Mouse (Mus musculus): ENCODE data around the gene D330020A13Rik.

The D330020A13Rik gene

DNA sequence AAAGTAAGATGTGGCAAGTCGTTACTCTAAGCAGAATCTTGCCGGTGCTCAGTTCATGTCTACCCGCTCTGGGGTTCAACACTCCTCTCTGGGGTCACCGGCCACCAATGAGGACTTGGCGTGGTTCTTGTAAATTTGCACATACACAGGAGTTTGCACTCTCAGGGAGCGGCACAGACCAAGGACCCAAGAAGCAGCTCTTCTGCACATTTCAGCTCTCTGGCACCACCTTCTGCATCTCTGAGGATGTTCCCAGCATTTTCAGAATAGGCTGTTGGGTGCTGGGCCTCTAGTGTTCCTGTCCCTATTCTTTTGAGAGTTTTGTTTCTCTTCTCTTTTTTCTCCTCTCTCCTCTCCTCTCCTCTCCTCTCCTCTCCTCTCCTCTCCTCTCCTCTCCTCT is 7.0 kb downstream of the D330020A13Rik start:
- DNase-seq (ENCODE audit: low read depth, low spot score) = no peak

DNA sequence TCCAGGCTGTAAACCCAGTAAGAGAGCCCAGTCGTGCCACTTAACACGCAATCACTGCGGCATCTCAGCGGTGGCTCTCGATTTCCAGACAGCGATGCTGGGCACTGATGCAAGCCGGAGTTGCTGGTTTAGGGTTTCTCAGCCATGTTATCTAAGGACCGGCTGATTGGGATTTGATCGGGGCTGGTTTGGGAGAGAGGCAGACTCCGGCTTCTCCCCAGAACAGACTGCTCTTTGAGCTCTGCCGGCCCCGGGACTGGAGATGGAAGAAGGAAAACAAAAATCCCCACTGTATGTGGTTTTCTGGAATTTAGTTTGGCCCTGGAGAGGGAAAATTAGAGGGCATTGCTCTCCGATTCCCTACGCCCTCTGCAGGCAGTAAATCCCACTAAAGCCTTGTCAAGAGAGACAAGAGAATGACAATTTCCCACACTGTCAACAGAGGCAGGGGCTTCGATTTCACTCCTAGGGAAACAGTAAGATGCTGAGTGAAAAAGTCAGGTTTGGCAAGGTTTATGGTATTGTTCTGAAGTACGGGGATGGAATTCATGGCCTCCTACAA is 8.7 kb downstream of the D330020A13Rik start:
- no peak for DNase-seq (ENCODE audit: low read depth, low spot score)

DNA sequence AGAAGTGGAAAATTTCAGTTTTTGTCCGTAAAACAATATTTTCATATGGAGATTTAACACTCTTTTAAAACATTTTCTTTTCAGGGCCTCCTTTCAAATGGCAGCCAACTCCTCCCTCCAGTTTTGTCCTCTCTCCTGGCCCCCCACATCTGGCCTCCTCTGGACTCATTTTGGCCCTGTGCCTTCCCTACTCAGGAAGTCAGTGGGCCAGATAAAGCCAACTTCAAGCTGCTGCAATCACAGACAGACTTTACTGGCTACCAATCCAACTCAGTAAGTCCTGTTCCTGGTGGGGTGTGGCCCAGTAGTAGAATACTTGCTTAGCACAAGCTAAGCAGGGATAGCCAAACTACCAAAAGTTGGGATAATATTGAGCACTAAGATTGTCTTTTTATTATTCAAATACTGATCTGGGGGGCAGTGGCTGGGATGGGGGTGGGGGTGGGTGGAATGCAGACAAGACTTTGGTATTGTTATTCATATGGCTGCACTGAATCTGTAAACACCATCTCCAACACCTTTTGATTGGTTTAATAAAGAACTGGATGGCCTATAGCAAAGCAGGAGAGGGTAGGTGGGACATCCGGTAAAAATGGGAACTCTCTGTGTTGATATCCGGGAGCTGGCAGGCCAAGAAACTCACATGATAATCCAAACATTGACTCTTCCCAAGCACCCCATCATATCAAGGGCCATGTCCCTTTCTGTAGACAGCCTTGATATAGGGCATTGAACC is 12.9 kb downstream of the D330020A13Rik start:
- DNase-seq (ENCODE audit: low read depth, low spot score) = no peak

DNA sequence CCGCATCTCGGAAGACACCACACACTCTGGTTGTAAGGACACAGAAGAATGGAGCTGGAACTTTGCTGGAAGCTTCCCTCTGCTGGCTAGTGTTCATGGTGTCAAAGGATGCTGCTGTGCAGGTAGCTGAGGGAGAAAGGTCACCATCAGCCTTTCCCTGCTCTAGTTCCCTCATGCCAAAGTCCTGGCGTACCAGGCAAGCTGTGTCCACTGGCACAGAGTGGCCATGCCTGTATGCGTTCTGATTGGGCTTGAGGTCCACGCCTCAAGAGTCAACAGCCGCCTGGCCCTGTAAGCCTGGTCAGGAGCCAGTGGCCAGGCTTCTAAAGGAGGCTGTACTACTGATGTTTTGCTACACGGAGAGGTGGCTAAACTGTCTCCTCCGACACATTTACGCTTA is 15.2 kb downstream of the D330020A13Rik start:
- no peak for DNase-seq (ENCODE audit: low read depth, low spot score)

DNA sequence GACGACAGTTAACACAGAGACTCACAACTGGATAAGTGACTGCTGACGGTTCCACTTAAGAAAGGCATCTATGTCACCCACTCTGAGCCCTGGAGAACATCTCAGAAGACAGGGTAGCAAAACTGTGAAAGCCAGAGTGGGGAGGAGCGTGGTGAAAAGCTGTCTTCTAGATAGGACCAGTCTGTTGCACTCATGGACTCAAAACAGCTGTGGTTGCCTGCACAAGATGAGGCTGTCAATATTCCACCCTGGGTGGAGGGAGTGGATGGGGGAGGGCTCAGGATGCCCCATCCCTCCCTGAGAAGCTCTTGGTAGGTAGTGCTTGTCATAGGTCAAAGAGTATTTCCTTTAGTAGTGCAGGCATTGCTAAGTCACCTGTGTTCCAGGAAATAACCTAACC is 15.6 kb downstream of the D330020A13Rik start:
- no peak for DNase-seq (ENCODE audit: low read depth, low spot score)

DNA sequence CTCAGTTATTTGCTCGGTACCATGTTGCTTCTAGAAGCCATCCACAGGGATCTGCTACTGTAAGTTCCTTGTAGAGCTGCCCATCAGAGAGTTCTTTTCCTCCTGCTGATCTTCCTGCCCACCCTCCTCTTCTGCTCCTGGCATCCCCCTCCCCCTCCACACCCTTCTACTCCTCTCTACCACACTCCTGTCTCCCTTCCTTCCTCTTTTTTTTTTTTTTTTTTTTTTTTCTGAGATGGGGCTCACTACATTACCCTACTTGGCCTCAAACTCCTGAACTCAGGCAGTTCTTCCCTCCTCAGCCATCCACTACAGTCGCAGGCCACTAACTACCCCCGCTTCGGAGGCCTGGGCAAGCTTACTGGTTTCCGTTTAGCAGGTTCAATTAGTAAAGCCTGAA is 18.3 kb downstream of the D330020A13Rik start:
- no peak for DNase-seq (ENCODE audit: low read depth, low spot score)

DNA sequence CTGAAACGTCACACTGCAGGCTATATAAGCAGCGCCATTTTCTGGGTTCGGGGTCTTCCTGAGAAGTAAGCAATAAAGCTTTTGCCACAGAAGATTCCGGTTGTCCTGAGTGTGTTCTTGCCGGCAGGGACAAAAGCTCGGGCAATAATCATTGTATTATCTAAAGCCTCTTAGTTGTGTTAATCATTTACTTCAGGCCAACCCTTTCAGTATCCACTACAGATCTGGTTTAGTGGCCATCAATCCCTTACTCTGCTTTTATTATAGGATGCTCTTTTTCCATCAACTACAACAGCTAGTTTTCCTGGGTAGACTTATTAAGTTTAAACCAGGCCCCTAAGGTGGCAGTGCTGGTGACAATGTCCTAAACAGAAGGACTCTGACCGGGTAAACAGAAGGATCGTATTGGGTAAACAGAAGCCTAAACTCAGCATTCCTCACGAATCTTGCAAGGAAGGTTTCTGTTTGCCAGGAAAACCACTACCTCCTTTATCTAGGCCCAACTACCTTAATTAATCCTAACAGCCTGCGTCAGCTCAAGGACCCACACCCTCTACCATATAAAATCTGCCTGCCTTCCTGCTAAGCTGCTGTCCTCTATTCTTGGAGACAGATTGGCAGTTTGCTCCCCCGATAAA is 24.3 kb downstream of the D330020A13Rik start:
- DNase-seq (ENCODE audit: low read depth, low spot score) = no peak

DNA sequence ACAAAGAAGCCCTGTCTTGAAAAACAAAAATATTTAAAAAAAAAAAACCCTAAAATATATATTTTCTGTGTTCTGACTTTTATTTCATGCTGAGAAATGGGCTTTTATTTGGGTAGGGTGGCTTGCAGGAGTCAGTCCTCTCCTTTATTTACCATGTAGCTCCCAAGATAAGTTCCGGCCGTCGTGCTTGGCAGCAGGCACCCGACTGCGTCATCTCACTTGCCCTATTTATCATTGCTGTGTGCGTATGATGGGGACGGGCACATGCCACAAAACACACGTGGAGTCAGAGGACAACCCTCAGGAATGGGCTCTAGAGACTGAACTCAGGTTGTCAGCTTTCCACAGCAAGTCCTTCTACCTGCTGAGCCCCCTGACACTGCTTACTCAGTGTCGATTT is 25.0 kb downstream of the D330020A13Rik start:
- no peak for DNase-seq (ENCODE audit: low read depth, low spot score)

DNA sequence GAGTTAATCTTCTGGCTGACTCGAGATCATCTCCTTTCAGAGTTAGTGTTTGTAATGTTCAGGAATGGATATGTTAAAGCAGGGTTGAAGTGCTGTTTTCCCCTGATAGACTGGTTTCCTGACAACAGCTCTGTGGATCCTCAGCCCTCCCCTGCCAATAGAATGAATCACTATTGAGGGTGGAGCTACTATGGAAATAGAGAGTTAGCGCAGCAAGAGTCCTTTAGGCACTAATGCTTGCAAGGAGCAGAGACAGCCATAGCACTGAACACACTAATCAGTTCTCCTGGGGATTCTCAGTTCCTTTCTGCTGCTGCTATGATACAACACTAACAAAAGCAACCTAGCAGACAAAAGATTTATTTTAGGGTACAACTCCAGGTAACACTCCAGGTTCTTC is 26.2 kb downstream of the D330020A13Rik start:
- DNase-seq (ENCODE audit: low read depth, low spot score) = no peak

DNA sequence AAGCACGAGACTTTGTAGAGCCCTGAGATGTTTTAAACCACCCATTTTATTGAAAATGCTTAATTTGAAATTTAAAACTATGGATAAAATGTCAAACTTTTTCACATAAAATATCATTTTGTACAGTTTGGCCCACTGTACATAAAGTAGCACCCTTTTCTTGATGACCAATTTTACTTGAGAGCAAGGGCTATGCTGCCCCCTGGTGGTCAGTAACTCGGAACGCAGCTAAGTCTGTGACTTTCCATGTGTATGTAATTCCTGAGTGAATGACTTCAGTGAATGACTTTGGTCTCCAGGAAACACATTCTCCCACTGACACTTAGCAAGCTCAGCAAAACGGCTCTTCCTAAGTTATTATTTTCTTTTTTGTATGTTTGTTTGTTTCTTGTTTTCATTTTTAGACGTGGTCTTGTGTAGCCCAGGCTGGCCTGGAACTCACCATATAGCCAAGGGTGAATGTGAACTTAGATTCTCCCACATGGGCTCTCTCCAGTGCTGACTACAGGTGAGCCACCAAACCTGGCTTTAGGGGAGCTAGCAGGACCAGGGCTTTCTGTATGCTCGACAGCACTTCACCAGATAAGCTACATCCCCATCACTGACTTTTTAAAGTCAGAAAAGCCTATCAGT is 30.2 kb downstream of the D330020A13Rik start:
- peak; percentile 72 for DNase-seq (ENCODE audit: low read depth, low spot score)

DNA sequence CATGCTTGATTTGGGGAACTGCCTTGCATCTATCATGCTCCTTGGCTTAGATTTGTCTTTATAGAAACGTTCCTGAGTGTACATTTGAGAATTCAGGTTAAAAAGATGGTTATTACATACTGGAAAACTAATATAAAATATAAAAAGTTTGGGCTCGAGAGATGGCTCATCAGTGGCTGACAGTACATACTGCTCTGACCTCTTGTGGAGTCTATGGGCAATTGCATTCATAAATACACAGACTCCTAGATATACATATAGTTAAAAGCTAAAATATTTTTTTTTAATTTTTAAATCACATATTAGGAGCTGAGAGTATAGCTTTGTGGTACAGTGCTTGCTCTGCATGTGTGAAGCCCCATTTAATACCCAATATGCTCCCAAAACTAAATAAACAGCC is 38.2 kb downstream of the D330020A13Rik start:
- no peak for DNase-seq (ENCODE audit: low read depth, low spot score)

DNA sequence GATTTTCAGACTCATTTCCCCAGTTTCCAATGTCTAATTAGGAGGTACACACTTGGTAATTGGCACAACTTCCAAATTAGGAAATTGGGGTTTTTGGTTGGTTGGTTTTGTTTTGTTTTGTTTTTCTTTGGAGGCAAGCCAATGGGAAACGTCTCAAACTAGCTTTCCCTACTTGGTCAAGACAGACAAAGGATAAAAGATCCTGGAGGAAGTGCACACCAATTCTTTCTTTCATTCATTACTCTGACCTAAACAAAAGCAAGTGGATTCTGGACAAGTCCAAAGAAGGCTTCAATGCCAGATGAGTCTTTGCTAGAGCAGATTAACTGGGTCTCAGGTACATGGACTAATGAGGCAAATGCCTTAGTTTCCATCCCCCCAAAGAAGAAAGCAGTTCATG is 49.8 kb downstream of the D330020A13Rik start:
- DNase-seq (ENCODE audit: low read depth, low spot score) = no peak
